Mouse (Mus musculus): Measurements from ENCODE around the gene Ppara. TPM values are rescaled to one million over a fixed set of nuclear protein-coding genes. Genes with fewer than 3 reads are reported as not detected.

The Ppara gene
- total and polyA plus RNA-seq, 3 experiments = 0.27 to 0.78 TPM; not detected in 1

DNA sequence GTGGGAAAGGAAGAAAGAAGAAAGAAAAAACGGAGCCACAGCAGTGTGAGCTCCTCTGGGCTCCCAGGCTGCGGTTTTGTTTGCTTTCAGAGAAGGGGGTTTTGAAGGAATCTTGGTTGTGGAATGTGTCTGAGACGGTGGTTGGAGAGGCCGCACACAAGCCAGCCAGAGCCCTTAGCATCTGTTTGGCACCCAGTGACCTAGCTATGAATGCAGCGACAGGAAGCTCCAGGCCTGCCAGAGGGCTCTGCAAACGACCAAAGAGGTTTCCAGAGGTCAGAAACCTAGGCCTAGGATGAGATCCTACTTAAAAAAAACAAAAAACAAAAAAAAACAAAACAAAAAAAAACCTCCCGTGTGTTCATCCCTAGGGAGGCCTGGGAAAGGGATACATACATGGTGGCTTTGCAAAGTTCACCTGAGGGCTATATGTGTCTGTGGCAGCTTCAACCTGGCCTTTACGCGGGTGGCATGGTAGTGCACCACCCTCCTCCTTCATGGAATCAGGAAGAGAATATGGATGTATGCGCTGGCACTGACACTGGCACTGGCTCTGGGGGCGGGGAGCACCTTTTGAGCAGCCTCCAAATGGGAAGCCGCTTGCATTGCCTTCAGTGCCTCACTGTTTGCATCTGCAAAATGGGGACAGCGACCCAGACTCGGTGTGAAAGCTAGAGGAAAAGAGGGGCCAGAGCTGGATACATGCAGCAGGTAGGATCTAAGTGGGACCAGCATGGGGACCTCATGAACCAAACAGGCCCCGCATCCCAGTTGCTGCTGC, 47.0 kb upstream of the Ppara start:
- DNase-seq (ENCODE audit: low read depth, low spot score) = no peak
- TF ChIP-seq CHD2 (IDR thresholded peaks at IDR 0.05; ENCODE audit: low read length) (no peak), RCOR1 (IDR thresholded peaks at IDR 0.05; ENCODE audit: low read depth, low read length) (no peak), MXI1 (IDR thresholded peaks at IDR 0.05; ENCODE audit: low read depth, low read length) (no peak), HCFC1 (IDR thresholded peaks at IDR 0.05; ENCODE audit: low read depth, low read length) (no peak), MAFK (IDR thresholded peaks at IDR 0.05; ENCODE audit: borderline replicate concordance, low read depth, low read length) (no peak), EP300 (IDR thresholded peaks at IDR 0.05; ENCODE audit: low read depth in 1 of 2, low read length in 2 of 2) (no peak), GATA1 (IDR thresholded peaks at IDR 0.05; ENCODE audit: low read depth, low read length) (no peak), ZMIZ1 (IDR thresholded peaks at IDR 0.05; ENCODE audit: low read depth, low read length) (no peak), CHD1 (IDR thresholded peaks at IDR 0.05; ENCODE audit: low read depth, low read length) (no peak), ELF1 (IDR thresholded peaks at IDR 0.05; ENCODE audit: low read depth, low read length) (no peak), POLR2AphosphoS5 (IDR thresholded peaks at IDR 0.05; ENCODE audit: borderline replicate concordance, low read depth, low read length) (no peak), SMC3 (IDR thresholded peaks at IDR 0.05; ENCODE audit: low read depth, low read length) (no peak), BHLHE40 (IDR thresholded peaks at IDR 0.05; ENCODE audit: borderline replicate concordance, low read depth, low read length) (no peak), TBP (IDR thresholded peaks at IDR 0.05; ENCODE audit: low read depth, low read length) (no peak), TAL1 (IDR thresholded peaks at IDR 0.05; ENCODE audit: low read length) (no peak), UBTF (IDR thresholded peaks at IDR 0.05; ENCODE audit: borderline replicate concordance, insufficient read depth, low read depth, low read length) (no peak), NELFE (IDR thresholded peaks at IDR 0.05; ENCODE audit: low read depth, low read length) (no peak)
- H3K27me3 ChIP-seq (ENCODE audit: control insufficient read depth in 1 of 2, insufficient read depth in 2 of 2, low read length in 2 of 2) = no peaks in the 10 kb centered on the region
- H3K9ac ChIP-seq (ENCODE audit: control insufficient read depth, low read depth, low read length, poor library complexity, severe bottlenecking) = no peak overlapping the region
- peaks cover 0 to 5% of the 10 kb centered on the region in 2 experiments; a peak in 2 of 4 replicates for H3K36me3 ChIP-seq (ENCODE audit: control insufficient read depth in 1 of 2, insufficient read depth in 2 of 2, low read length in 2 of 2)
- no peak overlapping the region for H3K27ac ChIP-seq (ENCODE audit: control insufficient read depth, low read depth, low read length)
- H3K4me3 ChIP-seq (ENCODE audit: control insufficient read depth in 1 of 2, insufficient read depth in 1 of 2, low read depth in 2 of 2, low read length in 2 of 2) = no peak overlapping the region
- peaks cover 3% of the 10 kb centered on the region; the same call in 1 of the 2 replicates for H3K79me2 ChIP-seq (ENCODE audit: control insufficient read depth, insufficient read depth, low read length, poor library complexity)
- no peaks in the 10 kb centered on the region for H3K9me3 ChIP-seq (replicated peaks; ENCODE audit: insufficient read depth, low read length)
- H3K4me1 ChIP-seq (ENCODE audit: control insufficient read depth in 1 of 2, insufficient read depth in 2 of 2, low read length in 2 of 2) = no peaks in the 10 kb centered on the region

DNA sequence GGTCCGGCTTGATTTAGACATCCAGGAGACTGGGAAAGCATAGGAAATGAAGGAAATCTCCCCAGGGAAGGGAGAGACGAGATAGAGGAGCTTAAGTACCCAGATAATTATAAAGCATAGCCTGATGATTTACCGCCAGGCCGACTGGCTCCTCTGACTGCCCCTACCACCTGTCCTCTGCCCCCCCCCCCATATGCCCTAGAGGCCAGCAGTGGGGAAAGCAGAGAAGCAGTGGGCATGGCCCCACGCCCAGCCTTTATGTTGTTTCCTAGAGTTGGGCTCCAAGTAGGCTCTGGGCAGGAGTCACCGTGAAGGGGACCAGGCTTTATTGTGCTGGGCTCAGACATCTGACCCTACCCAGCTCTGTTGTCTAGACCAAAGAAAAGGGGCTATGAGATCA, 46.0 kb upstream of the Ppara start:
- no peak overlapping the region for H3K27ac ChIP-seq (ENCODE audit: control insufficient read depth, low read depth, low read length)
- no peak overlapping the region for H3K4me3 ChIP-seq (ENCODE audit: control insufficient read depth in 1 of 2, insufficient read depth in 1 of 2, low read depth in 2 of 2, low read length in 2 of 2)
- H3K9ac ChIP-seq (ENCODE audit: control insufficient read depth, low read depth, low read length, poor library complexity, severe bottlenecking) = no peak overlapping the region
- H3K4me1 ChIP-seq (ENCODE audit: control insufficient read depth in 1 of 2, insufficient read depth in 2 of 2, low read length in 2 of 2) = no peaks in the 10 kb centered on the region
- H3K79me2 ChIP-seq (ENCODE audit: control insufficient read depth, insufficient read depth, low read length, poor library complexity) = peaks cover 2% of the 10 kb centered on the region; the same call in 1 of the 2 replicates
- H3K36me3 ChIP-seq (ENCODE audit: control insufficient read depth in 1 of 2, insufficient read depth in 2 of 2, low read length in 2 of 2) = peaks cover 0 to 6% of the 10 kb centered on the region in 2 experiments; a peak in 2 of 4 replicates
- no peak for TF ChIP-seq POLR2AphosphoS2 (IDR thresholded peaks at IDR 0.05; ENCODE audit: low read length)
- TF ChIP-seq MAX (IDR thresholded peaks at IDR 0.05; ENCODE audit: low read length) = no peak
- TF ChIP-seq MAFK (IDR thresholded peaks at IDR 0.05; ENCODE audit: borderline replicate concordance, low read depth, low read length) = no peak
- no peaks in the 10 kb centered on the region for H3K9me3 ChIP-seq (replicated peaks; ENCODE audit: insufficient read depth, low read length)
- H3K27me3 ChIP-seq (ENCODE audit: control insufficient read depth in 1 of 2, insufficient read depth in 2 of 2, low read length in 2 of 2) = no peaks in the 10 kb centered on the region
- no peak for DNase-seq (ENCODE audit: low read depth, low spot score)

All from MEL (cell line).